Mouse (Mus musculus) ES-Bruce4 (cell line): ENCODE data around the gene A430078G23Rik.

Experiments used
- CTCF ChIP-seq: IDR thresholded peaks from one replicate; pipeline ENCODE4 v1.8.1; 2011; ENCODE audit warnings: low read depth, low read length
- EP300 ChIP-seq: IDR thresholded peaks from 2 replicates; pipeline ENCODE4 v1.6.1; 2011; ENCODE audit warnings: low read depth, low read length; ENCODE audit not compliant: insufficient read depth
- POLR2A ChIP-seq: IDR thresholded peaks from one replicate; pipeline ENCODE4 v1.8.1; 2011; ENCODE audit warnings: low read length; ENCODE audit not compliant: insufficient read depth

DNA sequence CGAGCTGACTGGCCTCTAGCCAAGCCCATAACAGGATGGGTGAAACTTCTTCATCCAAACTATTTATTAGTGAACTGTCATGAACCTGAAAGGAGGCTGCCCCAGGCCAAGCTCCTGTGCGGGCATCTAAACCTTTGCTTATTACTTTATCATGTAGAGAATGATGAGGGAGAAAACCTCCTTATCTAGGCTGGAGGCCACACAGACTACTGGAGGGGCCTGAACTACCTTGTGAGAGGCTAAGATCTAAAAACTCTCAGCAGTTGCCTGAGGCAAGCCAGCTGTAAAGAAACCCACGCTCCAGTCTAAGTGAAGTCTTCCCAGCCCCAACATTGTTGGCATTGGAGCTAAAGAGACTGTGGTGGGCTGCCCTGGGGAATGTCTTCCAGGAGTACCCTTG is 54.2 kb downstream of the A430078G23Rik start:
- TF ChIP-seq POLR2A (no peak), CTCF (no peak), EP300 (no peak)
